Mouse (Mus musculus) gastrocnemius, postnatal 36 days (tissue): ENCODE data around the gene Olfr987. TPM values are rescaled to one million over a fixed set of nuclear protein-coding genes. Genes with fewer than 3 reads are reported as not detected.
"Not testable (repeated sequence)": the region's sequence is repeated elsewhere in the genome, so short reads cannot be mapped to it uniquely, and the experiment has no call there.

Experiments used
- DNase-seq, 2 experiments: peaks; one replicate each; pipeline ENCODE4 v3.0.0; 2022
- intact Hi-C: fragments of 180-260 bp; cut with DNase I; formaldehyde crosslinking; loops from one replicate; pipeline ENCODE4 v1.15.1; 2025
- long read RNA-seq, 2 experiments: library from polyadenylated mRNA; stranded (forward); transcript quantifications; one replicate each; pipeline ENCODE4 v2.0.0; 2021
- total RNA-seq, 2 experiments: library from RNA; stranded (reverse); gene quantifications; 2 replicates each; pipeline ENCODE4 v1.2.3; 2021

Olfr987 gene
- not detected for total RNA-seq
- long read RNA-seq, experiment 1 = 0 reads
- long read RNA-seq, experiment 2 = 0 reads

DNA sequence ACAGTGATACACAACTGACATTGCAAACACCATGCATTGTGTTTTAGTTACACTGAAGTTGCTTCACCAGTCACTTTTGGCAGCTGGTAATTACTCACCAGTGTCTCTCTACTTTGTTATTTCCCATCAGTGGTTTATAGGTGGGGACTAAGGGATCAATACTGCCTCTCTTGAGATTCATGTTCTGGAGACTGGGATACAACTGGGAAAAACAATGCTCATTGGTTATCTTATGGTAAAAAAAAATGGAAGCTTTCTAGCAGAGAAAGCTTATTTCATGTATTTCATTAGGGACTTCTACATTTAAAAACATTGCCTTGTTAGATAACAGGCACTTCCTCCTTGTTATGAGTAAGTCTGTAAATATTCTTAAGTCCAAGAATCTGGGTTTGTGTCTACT, at the start of gene Olfr987:
TSS of gene Olfr987 (minus strand) at position 101 of the 400 bp plus-strand sequence.
- intact Hi-C loops, DNase-seq: not testable (repeated sequence)

DNA sequence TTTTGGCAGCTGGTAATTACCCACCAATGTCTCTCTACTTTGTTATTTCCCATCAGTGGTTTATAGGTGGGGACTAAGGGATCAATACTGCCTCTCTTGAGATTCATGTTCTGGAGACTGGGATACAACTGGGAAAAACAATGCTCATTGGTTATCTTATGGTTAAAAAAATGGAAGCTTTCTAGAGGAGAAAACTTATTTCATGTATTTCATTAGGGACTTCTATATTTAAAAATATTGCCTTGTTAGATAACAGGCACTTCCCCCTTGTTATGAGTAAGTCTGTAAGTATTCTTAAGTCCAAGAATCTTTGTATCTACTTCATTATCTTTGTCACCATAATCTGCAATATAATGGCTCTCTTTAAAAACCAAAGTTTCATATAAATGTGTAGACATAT, 24.0 kb upstream of the Olfr987 start, which contains the start of gene Olfr988:
TSS of gene Olfr988 (minus strand) at position 101 of the 400 bp plus-strand sequence.
- intact Hi-C loops, DNase-seq: not testable (repeated sequence)

DNA sequence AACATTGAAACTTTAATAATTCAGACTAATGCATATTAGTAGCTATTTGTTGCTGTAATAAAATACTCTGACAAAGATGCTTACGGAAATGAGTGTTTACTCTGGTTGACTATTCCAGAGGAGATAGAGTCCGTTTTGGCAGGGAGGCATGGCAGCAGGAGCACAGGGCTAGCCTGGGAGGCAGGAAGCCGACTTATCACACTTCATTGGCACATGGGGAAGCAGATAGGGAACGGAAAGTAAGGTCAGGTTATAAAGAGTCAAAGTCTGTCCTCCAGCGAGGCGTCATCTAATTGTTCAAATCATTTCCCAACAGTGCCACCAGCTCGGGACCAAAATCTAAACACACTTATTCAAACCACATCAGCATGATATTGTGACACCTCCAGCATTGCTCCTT, 857 bp upstream of the Olfr987 start:
- intact Hi-C loops = no loop called here
- no peak for DNase-seq

DNA sequence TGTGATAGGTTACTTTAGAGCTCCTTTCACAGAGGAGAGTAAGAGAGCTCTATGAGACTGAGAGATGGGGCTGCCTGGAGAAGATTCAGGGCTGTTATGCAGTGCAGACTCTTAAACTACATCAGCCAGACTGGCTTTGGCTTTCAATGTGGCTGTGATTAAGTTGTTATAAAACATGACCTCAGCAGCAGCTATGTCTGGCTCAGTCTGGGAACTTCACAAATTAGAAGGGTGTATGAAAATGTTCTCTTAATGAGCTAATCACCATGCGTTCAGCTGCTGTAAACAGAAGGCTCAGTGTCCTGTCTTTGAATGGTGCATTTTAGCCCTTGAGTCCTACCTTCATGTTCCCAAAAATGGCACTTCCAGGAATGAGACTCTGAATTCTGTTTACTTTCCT, 20.0 kb downstream of the Olfr987 start:
- no peak for DNase-seq
- intact Hi-C loops = no loop called here

DNA sequence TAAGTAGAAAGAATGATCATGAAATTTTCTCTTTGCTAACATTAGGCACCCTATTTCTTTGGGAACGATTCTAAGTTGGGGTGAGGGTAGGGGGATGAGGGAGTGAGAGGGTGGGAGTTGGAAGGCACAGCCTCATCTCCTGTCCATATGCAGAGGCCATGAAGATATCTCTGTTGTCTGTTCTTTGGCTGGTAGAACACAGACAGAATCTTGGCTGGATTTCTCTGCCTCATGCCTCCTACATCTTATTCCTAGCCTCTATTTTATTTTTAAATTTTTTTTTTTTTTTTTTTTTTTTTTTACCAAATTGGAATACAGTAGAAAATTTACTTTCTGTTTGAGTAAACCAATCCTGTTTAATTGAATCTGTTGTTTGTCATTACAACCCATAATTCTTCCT, 53.7 kb downstream of the Olfr987 start:
- DNase-seq = no peak
- intact Hi-C loops = no loop called here

DNA sequence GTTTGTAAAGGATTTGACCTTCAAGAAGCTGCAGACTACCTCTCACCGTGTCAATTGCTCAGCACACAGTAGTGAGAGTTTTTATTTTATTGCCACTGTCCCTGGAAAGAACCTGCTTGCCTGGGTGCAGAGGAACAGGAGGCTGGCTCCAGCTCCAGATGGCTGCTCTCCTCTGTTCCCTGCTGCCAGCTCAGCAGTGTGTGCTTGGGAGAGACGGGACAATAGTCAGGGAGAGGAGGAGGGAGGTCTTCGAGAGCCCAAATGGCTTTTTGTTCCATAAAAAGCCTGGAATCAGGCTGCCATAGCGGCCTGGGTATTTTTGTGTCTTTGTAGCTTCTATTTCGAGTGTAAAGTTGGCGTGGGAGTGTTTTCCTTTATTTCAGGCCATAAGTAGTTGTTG, 54.5 kb downstream of the Olfr987 start:
- intact Hi-C loops = no loop called here
- DNase-seq = peak in 1 of 2 experiments; percentile 4

DNA sequence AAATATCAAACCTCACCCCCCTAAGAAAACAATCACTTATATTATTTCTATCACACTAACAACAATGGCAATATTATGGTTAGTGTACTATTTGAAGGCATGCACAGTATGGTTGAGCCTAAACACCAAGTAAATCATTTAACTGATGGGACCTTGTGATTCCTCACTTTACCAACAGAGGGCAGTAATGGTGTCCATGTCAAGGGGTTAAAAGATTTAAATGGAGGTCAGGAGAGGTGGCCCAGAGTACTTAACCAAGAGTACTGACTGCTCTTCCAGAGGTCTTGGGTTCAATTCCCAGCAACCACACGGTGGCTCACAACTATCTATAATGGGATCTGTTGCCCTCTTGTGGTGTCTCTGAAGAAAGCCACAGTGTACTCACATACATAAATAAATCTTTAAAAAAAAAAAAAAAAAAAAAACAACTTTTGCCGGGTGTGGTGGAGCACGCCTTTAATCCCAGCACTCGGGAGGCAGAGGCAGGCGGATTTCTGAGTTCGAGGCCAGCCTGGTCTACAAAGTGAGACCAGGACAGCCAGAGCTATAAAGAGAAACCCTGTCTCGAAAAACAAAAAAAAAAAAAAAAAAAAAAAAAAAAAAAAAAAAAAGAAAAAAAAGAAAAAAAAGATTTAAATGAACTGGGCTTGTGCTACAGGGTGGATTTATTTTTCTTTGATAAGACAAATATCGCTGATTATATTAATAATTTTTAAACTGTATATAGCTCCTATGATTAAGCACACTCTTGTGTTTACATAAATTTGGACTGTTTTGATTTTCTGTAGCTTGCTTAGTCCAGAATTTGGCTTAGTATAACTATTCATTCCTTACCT, 55.3 kb downstream of the Olfr987 start:
- DNase-seq = no peak
- intact Hi-C loops = no loop called here

DNA sequence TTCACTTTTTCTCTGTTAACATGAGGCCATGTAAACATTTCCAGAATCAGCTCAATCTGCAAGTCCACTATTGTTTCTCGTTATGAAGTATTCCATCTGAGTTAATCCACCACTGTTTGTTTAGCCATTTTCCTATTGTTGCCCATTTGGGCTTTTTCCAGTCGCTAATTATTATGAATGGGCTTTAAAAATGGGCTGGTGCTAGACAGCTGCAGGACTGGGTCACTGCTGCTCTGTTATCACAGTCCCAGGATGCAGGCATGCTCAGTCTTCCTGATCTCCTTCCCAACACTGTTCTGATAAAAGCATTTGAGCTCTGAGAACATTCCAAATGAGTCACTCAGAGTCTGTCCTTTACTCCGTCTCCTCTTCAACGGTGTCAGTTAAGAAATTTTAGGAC, 58.1 kb downstream of the Olfr987 start:
- intact Hi-C loops = no loop called here
- peak in 1 of 2 experiments; percentile 6 for DNase-seq

Other genes with a start within 250 kb of the Olfr987 start
- gene Aplnr, start 203.1 kb downstream of the Olfr987 start, total RNA-seq = 10 to 100 TPM in 1 of 2 experiments, 1 to 10 TPM in 1; 8.8 to 14.6 TPM
- gene Lrrc55, start 142.1 kb downstream of the Olfr987 start, total RNA-seq = 1 to 10 TPM in 1 of 2 experiments, under 1 TPM in 1; 0.76 to 1.5 TPM
- gene Olfr988, start 23.9 kb upstream of the Olfr987 start, total RNA-seq = not detected
- not detected for gene Olfr992, start 70.2 kb upstream of the Olfr987 start, total RNA-seq
- not detected for gene Olfr993, start 75.6 kb upstream of the Olfr987 start, total RNA-seq
- gene Olfr994, start 97.1 kb upstream of the Olfr987 start, total RNA-seq = not detected
- gene Olfr995, start 104.3 kb upstream of the Olfr987 start, total RNA-seq = not detected
- gene 4833423E24Rik, start 179.7 kb upstream of the Olfr987 start, total RNA-seq = not detected
- not detected for gene Olfr996, start 239.9 kb upstream of the Olfr987 start, total RNA-seq
- gene Olfr998, start 249.6 kb upstream of the Olfr987 start, total RNA-seq = not detected